10 mouse cellular contexts compared by ENCODE assay signal in genomic region chr16:12886127-12886526, GRCm38 (mm10).
A peak's percentile ranks its signal among the peaks of the same experiment; 100 is the strongest.
DNase-seq lines count a peak whose midpoint lies in the region; ATAC-seq lines count a peak whose summit lies in the region.
"Had no signal": no experiment of that assay in that cellular context is flagged by ENCODE, and none has a peak within 500 bp of the region (broad histone marks: within the 10 kb centered on the region; RNA-seq: fewer than 3 reads in every experiment).

No protein-coding gene starts in this region.

- no peak for ATAC-seq in kidney, embryonic 14.5 days (ENCODE audit: low FRiP score, low TSS enrichment)
- peak; percentile 59 for ATAC-seq in forebrain, embryonic 13.5 days
- ATAC-seq in monocyte, adult 5-6 weeks (replicated peaks; ENCODE audit: insufficient number of reproducible peaks, low FRiP score, low TSS enrichment, poor library complexity, severe bottlenecking) = no peak

- 91% methylated on average over 1 of the region's 1 CpGs for WGBS in kidney, embryonic 14.5 days
- WGBS in forebrain, embryonic 13.5 days = 78% methylated on average over 1 of the region's 1 CpGs

- H3K9me3 ChIP-seq in kidney, embryonic 14.5 days (ENCODE audit: control insufficient read depth, low read length) = no peaks in the 10 kb centered on the region
- H3K9me3 ChIP-seq in forebrain, embryonic 13.5 days (replicated peaks) = no peaks in the 10 kb centered on the region

- H3K36me3 ChIP-seq in kidney, embryonic 14.5 days (ENCODE audit: control insufficient read depth, insufficient read depth, low read length) = no peaks in the 10 kb centered on the region
- no peaks in the 10 kb centered on the region for H3K36me3 ChIP-seq in forebrain, embryonic 13.5 days (ENCODE audit: poor library complexity, severe bottlenecking)

- H3K9ac ChIP-seq in kidney, embryonic 14.5 days (ENCODE audit: low read depth, low read length) = no peak overlapping the region
- H3K9ac ChIP-seq in forebrain, embryonic 13.5 days = no peak overlapping the region

- H3K4me2 ChIP-seq in kidney, embryonic 14.5 days (replicated peaks; ENCODE audit: low read depth, low read length) = no peak overlapping the region
- H3K4me2 ChIP-seq in forebrain, embryonic 13.5 days = no peak overlapping the region

- H3K27ac ChIP-seq in kidney, embryonic 14.5 days (ENCODE audit: low read depth, low read length) = no peak overlapping the region
- no peak overlapping the region for H3K27ac ChIP-seq in forebrain, embryonic 13.5 days

- no peaks in the 10 kb centered on the region for H3K4me1 ChIP-seq in kidney, embryonic 14.5 days (ENCODE audit: control insufficient read depth, insufficient read depth, low read length)
- H3K4me1 ChIP-seq in forebrain, embryonic 13.5 days = peaks cover 34% of the 10 kb centered on the region

- DNase-seq in kidney, adult 11 months = peak; percentile 64
- DNase-seq in R1 (ENCODE audit: low read depth, low spot score) = peak; percentile 13
- peak; percentile 68 for DNase-seq in kidney, postnatal 14 days
- no peak for DNase-seq in frontal cortex, postnatal 25 days (ENCODE audit: low spot score in 2 of 2)
- DNase-seq in thymus, postnatal 0 days (ENCODE audit: low spot score) = no peak
- DNase-seq: right cerebral cortex, postnatal 4 days; thymus, postnatal 25 days had no signal

- no peak overlapping the region for H3K4me3 ChIP-seq in kidney, embryonic 14.5 days (ENCODE audit: low read length)
- no peak overlapping the region for H3K4me3 ChIP-seq in forebrain, embryonic 13.5 days

- no peaks in the 10 kb centered on the region for H3K27me3 ChIP-seq in kidney, embryonic 14.5 days (ENCODE audit: control insufficient read depth, insufficient read depth, low read length)
- no peaks in the 10 kb centered on the region for H3K27me3 ChIP-seq in forebrain, embryonic 13.5 days

Comparison
In these comparisons a context has a peak if more than half of its experiments do, and no peak if none do; other contexts are left out.
1. DNase-seq: peak in kidney, adult 11 months (single experiment), R1 (single experiment) and kidney, postnatal 14 days (single experiment); none in frontal cortex, postnatal 25 days (0 of 2) and thymus, postnatal 0 days (single experiment).